Mouse (Mus musculus) heart, adult 9 months (tissue): ENCODE results near the gene Zdhhc4.

Experiments
- DNase-seq, 2 experiments: peaks; one replicate each; pipeline ENCODE4 v3.0.0; 2022; ENCODE audit warnings: low spot score in 2 of 2

The Zdhhc4 gene

GRCm38 (mm10) chr5:143279247-143279646 lies 49.8 kb downstream of the Zdhhc4 start:
- no peak for DNase-seq

GRCm38 (mm10) chr5:143275761-143276160 lies 53.3 kb downstream of the Zdhhc4 start:
- DNase-seq: no peak

DNA sequence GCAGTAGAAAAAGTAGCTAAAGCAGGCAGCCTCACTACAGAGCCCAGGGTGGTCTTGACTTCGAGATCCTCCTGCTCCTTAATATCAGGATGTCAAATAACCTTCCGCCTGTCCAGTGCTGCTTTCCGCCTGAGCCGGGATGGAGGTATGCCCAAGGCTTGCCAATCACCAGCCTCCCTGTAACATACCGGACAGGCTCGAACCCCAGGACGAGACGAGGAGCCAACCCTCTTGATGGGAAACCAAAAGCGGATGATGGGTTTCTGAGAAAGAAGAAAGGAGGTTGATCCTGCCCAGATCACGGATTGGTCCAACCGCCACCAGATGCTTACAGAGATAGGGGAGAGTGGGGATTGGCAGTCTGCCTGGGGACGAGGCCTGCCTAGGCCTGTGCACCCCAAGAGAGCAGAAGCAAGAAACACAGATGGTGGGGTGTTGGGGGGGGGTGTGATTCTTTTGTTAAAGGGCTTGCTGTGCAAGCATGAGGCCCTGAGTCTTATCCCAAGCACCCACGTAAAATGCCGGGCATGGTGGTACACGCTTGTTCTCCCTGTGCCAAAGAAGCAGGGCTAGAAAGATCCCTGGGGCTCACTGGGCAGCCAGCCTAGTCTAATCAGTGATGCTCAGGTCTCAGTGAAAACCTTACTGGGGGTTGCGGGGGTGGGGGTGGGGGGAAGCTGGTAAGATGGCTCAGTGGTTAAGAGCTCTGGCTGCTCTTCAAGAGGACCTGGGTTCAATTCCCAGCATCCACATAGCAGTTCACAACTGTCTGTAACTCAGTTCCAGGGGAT lies 56.3 kb downstream of the Zdhhc4 start:
- DNase-seq: no peak

DNA sequence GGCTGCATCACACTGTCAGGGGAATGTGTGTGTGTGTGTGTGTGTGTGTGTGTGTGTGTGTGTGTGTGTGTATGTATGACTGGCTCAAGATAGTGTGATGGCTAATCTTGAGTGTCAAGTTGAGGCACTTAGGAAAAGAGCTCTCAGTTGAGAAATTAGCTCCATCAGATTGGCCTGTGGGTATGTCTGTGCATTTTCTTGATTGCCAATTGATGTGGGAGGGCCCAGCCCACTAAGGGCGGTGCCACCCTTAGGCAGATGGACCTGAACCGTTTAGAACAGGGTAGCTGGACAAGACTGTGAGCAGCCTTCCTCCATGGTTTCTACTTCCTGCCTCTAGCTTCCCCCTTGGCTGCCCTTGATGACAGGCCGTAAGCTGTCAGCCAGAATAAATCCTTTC lies 56.9 kb downstream of the Zdhhc4 start:
- no peak for DNase-seq

- DNase-seq: peak in 1 of 2 experiments; percentile 12
These were observed 57.4 kb downstream of the Zdhhc4 start for GRCm38 (mm10) chr5:143271642-143272041.

GRCm38 (mm10) chr5:143270151-143270519 lies 58.9 kb downstream of the Zdhhc4 start:
- no peak for DNase-seq

GRCm38 (mm10) chr5:143269363-143270150 lies 59.5 kb downstream of the Zdhhc4 start, which contains the start of gene Zfp316:
TSS of gene Zfp316 (minus strand) at chr5:143270022.
- peak; percentile 65 to 66 for DNase-seq

GRCm38 (mm10) chr5:143268985-143269362 lies 60.1 kb downstream of the Zdhhc4 start:
- DNase-seq: no peak

GRCm38 (mm10) chr5:143266794-143267193 lies 62.3 kb downstream of the Zdhhc4 start:
- DNase-seq: no peak
